Mouse (Mus musculus) limb, embryonic 10.5 days (tissue): ENCODE data around the gene Mamdc2. TPM values are rescaled to one million over a fixed set of nuclear protein-coding genes. Genes with fewer than 3 reads are reported as not detected.

ENCODE experiments used
- DNase-seq: peaks from one replicate; pipeline ENCODE4 v3.0.0-alpha.2; 2017; ENCODE audit warnings: low spot score
- H3K27ac ChIP-seq: fragments of 300-500 bp; sonication (generic); 2 replicates; pipeline ENCODE4 v1.5.1; 2016; ENCODE audit warnings: mild to moderate bottlenecking
- H3K27me3 ChIP-seq: fragments of 300-500 bp; sonication (generic); 2 replicates; pipeline ENCODE4 v1.6.1; 2016; ENCODE audit warnings: low read depth, mild to moderate bottlenecking; ENCODE audit not compliant: poor library complexity, severe bottlenecking
- H3K36me3 ChIP-seq: fragments of 300-500 bp; sonication (generic); 2 replicates; pipeline ENCODE4 v1.6.1; 2016; ENCODE audit warnings: mild to moderate bottlenecking, moderate library complexity
- H3K4me1 ChIP-seq: fragments of 300-500 bp; sonication (generic); 2 replicates; pipeline ENCODE4 v1.6.1; 2016
- H3K4me3 ChIP-seq: fragments of 300-500 bp; sonication (generic); 2 replicates; pipeline ENCODE4 v1.5.1; 2016; ENCODE audit warnings: mild to moderate bottlenecking, moderate library complexity
- H3K9me3 ChIP-seq: fragments of 300-500 bp; sonication (generic); replicated peaks from 2 replicates; pipeline ENCODE4 v1.6.1; 2016; ENCODE audit warnings: mild to moderate bottlenecking
- WGBS: fragments of 180-500 bp; shearing (Covaris S2); methylation state at CpG from one replicate; pipeline ENCODE4 v1.1.7; 2016; 5-methylcytosine and 5-hydroxymethylcytosine counted together
- polyA plus RNA-seq: library from polyadenylated mRNA; unstranded; fragments of >200 nt; fragmentation: Nextera tagmentation; extraction: Ambion mirVana; gene quantifications from 2 replicates; pipeline ENCODE4 v1.2.1, GENCODE M21; 2016

Mamdc2 gene
- polyA plus RNA-seq, 1 experiment from 2014 or later, result 2.0 TPM

DNA sequence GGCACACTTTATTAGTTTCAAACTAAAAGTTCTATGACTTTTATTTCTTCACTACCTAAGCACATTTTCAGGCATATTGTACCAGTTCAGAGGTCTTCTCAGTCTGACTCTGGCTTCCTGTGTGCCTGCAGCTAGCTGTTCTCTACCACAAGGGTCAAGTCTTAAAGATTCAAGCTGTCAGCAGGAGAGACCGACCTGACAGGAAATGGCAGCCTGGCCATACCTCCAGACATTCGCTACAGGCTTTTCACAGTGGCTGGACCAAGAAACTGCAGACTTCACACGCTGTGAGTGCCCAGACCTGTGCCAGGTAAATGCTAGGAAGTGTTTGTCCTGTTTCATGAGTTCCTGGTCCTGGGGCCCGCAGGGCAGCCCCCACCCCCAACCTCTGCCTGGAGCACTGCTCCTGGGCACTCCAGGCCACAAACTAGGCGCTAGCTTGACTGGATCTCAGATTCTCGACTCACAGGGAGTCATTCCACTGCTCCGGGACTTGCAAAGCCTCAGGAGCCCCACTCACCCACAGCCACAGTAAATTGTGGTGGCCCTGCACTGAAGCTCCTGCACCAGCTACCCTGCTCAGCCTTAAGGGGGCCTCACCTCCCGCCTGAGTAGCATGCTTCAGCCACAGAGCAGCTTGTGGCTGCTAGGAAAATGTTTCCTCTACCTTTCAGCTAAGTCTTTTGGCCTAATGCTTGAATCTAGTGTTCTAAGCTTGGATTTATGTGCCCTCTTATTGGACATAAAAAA is 166.2 kb downstream of the Mamdc2 start:
- H3K4me3 ChIP-seq, result no peak overlapping the region
- H3K27me3 ChIP-seq, result no peaks in the 10 kb centered on the region
- no peaks in the 10 kb centered on the region for H3K36me3 ChIP-seq
- H3K9me3 ChIP-seq, result no peaks in the 10 kb centered on the region
- peaks cover 10% of the 10 kb centered on the region for H3K4me1 ChIP-seq
- peak; percentile 37 for DNase-seq
- 41% methylated on average over 8 of the region's 8 CpGs for whole genome bisulfite sequencing
- H3K27ac ChIP-seq, result peak overlapping the region; percentile 79

DNA sequence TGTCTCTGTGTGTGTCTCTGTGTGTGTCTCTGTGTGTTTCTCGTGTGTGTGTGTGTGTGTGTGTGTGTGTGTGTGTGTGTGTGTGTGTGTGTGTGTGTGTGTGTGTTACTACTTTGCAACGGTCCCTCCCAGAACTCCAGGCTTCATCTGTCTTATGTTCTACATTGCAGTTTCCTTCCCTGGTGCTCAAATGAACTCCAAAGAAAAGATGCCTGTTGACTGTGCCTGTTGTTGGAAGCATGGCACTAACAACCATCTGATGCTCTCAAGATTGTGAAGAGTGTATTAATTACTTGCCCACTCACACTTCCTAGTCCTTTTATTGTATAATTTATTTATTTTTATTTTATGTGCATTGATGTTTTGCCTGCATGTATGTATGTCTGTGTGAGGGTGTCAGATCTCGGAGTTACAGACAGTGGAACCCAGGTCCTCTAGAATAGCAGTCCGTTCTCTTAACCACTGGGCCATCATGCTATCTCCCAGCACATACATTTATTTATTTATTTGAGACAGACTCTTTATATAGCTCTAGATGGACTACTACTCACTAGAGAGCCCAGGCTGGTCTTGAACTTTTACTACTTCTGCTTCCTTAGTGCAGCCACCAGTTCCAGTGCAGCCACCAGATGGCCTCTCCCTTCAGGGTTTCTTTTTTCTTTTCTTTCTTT is 174.1 kb downstream of the Mamdc2 start:
- Histone ChIP-seq H3K4me3 (peak overlapping the region; percentile 82), H3K36me3 (peaks cover 6% of the 10 kb centered on the region), H3K4me1 (peaks cover 11% of the 10 kb centered on the region), H3K9me3 (no peaks in the 10 kb centered on the region), H3K27ac (peak overlapping the region; percentile 96), H3K27me3 (no peaks in the 10 kb centered on the region)
- 76% methylated on average over 4 of the region's 4 CpGs for WGBS
- DNase-seq, result no peak

GRCm38 (mm10) chr19:23273355-23274053 is 174.7 kb downstream of the Mamdc2 start, which contains the start of gene Smc5:
Gene Smc5, minus strand, starts transcription at chr19:23273897.
- 1% methylated on average over 69 of the region's 69 CpGs for WGBS
- H3K27ac ChIP-seq, result peak within 1 kb of the TSS; percentile 96

GRCm38 (mm10) chr19:23256771-23257170 is 191.5 kb downstream of the Mamdc2 start:
- peaks cover 96% of the 10 kb centered on the region for H3K36me3 ChIP-seq
- no peaks in the 10 kb centered on the region for H3K4me1 ChIP-seq
- no peak overlapping the region for H3K27ac ChIP-seq
- H3K4me3 ChIP-seq, result no peak overlapping the region
- no peaks in the 10 kb centered on the region for H3K9me3 ChIP-seq
- DNase-seq, result no peak
- no peaks in the 10 kb centered on the region for H3K27me3 ChIP-seq
- WGBS, result 91% methylated on average over 9 of the region's 9 CpGs

More at GRCm38 (mm10) chr19:23273355-23274053, 174.7 kb downstream of the Mamdc2 start, which contains the start of gene Smc5:
- peak; percentile 96 for DNase-seq
- no peaks in the 10 kb centered on the region for H3K27me3 ChIP-seq
- H3K36me3 ChIP-seq, result peaks cover 12% of the 10 kb centered on the region
- peak within 1 kb of the TSS; percentile 82 for H3K4me3 ChIP-seq
- H3K4me1 ChIP-seq, result peaks cover 11% of the 10 kb centered on the region
- no peaks in the 10 kb centered on the region for H3K9me3 ChIP-seq

Other genes with a start within 250 kb of the Mamdc2 start
- 40.1 and 49.4 TPM in 2 replicates for gene Smc5, start 174.5 kb downstream of the Mamdc2 start, polyA plus RNA-seq
- gene 1700028P14Rik, start 204.4 kb upstream of the Mamdc2 start, polyA plus RNA-seq, result not detected in 2 replicates
- 5.0 and 6.2 TPM in 2 replicates for gene Ptar1, start 239.0 kb upstream of the Mamdc2 start, polyA plus RNA-seq